Mouse (Mus musculus) hindbrain, embryonic 14.5 days (tissue): ENCODE data around the gene Map4k5. TPM values are rescaled to one million over a fixed set of nuclear protein-coding genes. Genes with fewer than 3 reads are reported as not detected.

Experiments used
- ATAC-seq: fragments of 200-750 bp; cut with Nextera tagmentation; 2 replicates; pipeline ENCODE4 v1.8.0; 2017; ENCODE audit warnings: moderate number of reproducible peaks, mild to moderate bottlenecking, moderate TSS enrichment, moderate library complexity; ENCODE audit not compliant: low FRiP score
- DNase-seq: peaks from one replicate; pipeline ENCODE4 v3.0.0-alpha.2; 2015; ENCODE audit warnings: low spot score
- H3K27ac ChIP-seq: fragments of 300-500 bp; sonication (generic); 2 replicates; pipeline ENCODE4 v1.5.1; 2014; ENCODE audit warnings: mild to moderate bottlenecking, moderate library complexity
- H3K27me3 ChIP-seq: fragments of 300-500 bp; sonication (generic); 2 replicates; pipeline ENCODE4 v1.6.1; 2014; ENCODE audit warnings: mild to moderate bottlenecking, low read length, mixed read lengths; ENCODE audit not compliant: control insufficient read depth, insufficient read depth
- H3K36me3 ChIP-seq: fragments of 300-500 bp; sonication (generic); replicated peaks from 2 replicates; pipeline ENCODE4 v1.6.1; 2014; ENCODE audit not compliant: control insufficient read depth, insufficient read depth
- H3K4me1 ChIP-seq: fragments of 300-500 bp; sonication (generic); replicated peaks from 2 replicates; pipeline ENCODE4 v1.6.1; 2014; ENCODE audit warnings: antibody characterized with exemption, low read length, mixed read lengths; ENCODE audit not compliant: control insufficient read depth, insufficient read depth
- H3K4me2 ChIP-seq: fragments of 300-500 bp; sonication (generic); replicated peaks from 2 replicates; pipeline ENCODE4 v1.6.1; 2014; ENCODE audit warnings: mild to moderate bottlenecking, moderate library complexity
- H3K4me3 ChIP-seq: fragments of 300-500 bp; sonication (generic); replicated peaks from 2 replicates; pipeline ENCODE4 v1.5.1; 2014; ENCODE audit warnings: mild to moderate bottlenecking, low read length
- H3K9ac ChIP-seq: fragments of 300-500 bp; sonication (generic); 2 replicates; pipeline ENCODE4 v1.6.1; 2014
- H3K9me3 ChIP-seq: fragments of 300-500 bp; sonication (generic); 2 replicates; pipeline ENCODE4 v1.6.1; 2016; ENCODE audit warnings: low read length; ENCODE audit not compliant: control insufficient read depth
- WGBS: fragments of 180-500 bp; shearing (Covaris S2); extraction: QIAGEN DNeasy Blood & Tissue Kit; methylation state at CpG from one replicate; pipeline ENCODE4 v1.1.7; 2014; 5-methylcytosine and 5-hydroxymethylcytosine counted together
- polyA plus RNA-seq: library from polyadenylated mRNA; unstranded; fragments of >200 nt; fragmentation: Nextera tagmentation; extraction: Ambion mirVana; gene quantifications from 2 replicates; pipeline ENCODE4 v1.2.1, GENCODE M21; 2014

Gene Map4k5
- polyA plus RNA-seq, 1 experiment from 2014 or later, result 37.7 TPM

DNA sequence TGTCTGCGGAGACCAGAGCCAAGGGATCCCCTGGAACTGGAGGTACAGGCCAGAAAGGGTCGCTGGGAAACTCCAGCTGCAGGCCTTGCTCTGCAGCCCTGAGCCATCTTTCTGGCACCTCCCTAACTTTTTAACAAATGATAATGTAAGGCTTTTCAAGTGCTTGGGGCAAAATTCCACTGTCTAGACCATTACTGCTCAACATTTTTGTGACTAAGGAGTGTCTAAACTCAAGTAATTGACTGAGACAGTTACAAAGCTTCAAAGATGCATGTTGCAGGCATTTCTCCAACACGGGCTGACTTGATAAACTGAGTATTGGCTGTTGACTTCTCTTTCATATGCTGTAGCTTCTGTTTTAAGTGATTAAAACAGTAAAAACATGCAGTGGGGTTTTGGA lies 83.6 kb downstream of the Map4k5 start:
- H3K9me3 ChIP-seq, result no peaks in the 10 kb centered on the region
- DNase-seq (no peak), ATAC-seq (no peak)
- peaks cover 78% of the 10 kb centered on the region for H3K36me3 ChIP-seq
- H3K4me3 ChIP-seq, result no peak overlapping the region
- WGBS, result 85% methylated on average over 3 of the region's 3 CpGs
- no peaks in the 10 kb centered on the region for H3K27me3 ChIP-seq
- H3K4me1 ChIP-seq, result no peaks in the 10 kb centered on the region
- H3K27ac ChIP-seq, result no peak overlapping the region
- no peak overlapping the region for H3K9ac ChIP-seq
- H3K4me2 ChIP-seq, result no peak overlapping the region

GRCm38 (mm10) chr12:69807399-69807985 lies 85.5 kb downstream of the Map4k5 start:
- Histone ChIP-seq H3K4me2 (no peak overlapping the region), H3K4me3 (no peak overlapping the region), H3K9ac (no peak overlapping the region), H3K27ac (no peak overlapping the region), H3K36me3 (peaks cover 70% of the 10 kb centered on the region), H3K9me3 (no peaks in the 10 kb centered on the region), H3K4me1 (no peaks in the 10 kb centered on the region), H3K27me3 (no peaks in the 10 kb centered on the region)
- 80% methylated on average over 11 of the region's 11 CpGs for WGBS
- DNase-seq, result no peak
- no peak for ATAC-seq

DNA sequence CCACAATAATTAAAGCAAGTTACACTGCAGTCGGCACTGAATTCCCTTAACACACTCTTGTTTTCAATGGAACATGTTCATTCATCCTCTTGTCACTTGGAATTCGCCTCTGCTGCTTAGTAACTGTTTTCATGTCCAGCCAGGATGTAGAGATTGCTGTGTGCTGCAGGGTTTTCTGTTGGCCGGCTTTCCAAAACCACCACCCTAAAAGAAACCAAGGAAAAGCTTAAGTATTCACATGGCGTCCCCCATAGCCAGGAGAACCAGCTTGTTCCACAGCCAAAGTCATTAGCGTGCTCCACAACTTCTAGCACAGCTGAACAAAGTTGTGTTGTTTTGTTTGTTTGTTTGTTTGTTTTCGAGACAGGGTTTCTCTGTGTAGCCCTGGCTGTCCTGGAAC lies 87.9 kb downstream of the Map4k5 start:
- H3K27me3 ChIP-seq, result no peaks in the 10 kb centered on the region
- no peaks in the 10 kb centered on the region for H3K4me1 ChIP-seq
- no peak overlapping the region for H3K4me3 ChIP-seq
- peaks cover 60% of the 10 kb centered on the region for H3K36me3 ChIP-seq
- H3K27ac ChIP-seq, result no peak overlapping the region
- no peaks in the 10 kb centered on the region for H3K9me3 ChIP-seq
- H3K4me2 ChIP-seq, result no peak overlapping the region
- no peak overlapping the region for H3K9ac ChIP-seq
- DNase-seq (no peak), ATAC-seq (no peak)
- WGBS, result 81% methylated on average over 6 of the region's 6 CpGs

DNA sequence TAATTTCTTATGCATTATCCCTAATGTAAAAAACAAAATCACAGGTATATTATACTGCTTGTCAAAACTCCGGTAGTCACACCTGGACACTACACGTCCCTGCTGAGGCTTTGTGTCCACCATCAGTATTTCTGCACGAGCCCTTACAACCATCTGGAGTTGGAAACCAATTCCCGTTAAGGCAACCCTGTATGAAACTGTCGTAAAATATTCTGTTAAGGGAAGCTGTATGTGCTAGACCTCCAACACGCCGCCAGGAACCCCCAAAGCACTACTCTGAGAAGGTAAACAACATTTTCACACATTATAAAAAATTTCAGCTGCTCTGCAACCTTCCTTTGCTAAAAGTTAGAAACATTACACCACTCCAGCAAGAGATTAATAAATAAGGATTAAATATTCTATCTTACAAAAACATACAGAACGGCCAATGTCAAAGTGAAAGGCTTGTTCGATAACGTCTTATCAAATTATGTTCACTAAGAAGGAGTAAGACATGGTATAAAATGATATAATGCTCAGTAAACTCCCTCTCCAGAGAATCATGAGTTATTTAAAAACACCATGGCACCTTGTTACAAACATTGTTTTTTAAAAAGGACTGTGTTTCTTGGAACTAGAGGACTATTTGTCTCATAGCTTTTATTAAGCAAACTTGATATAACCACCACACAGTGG lies 88.5 kb downstream of the Map4k5 start:
- Histone ChIP-seq H3K27me3 (no peaks in the 10 kb centered on the region), H3K4me2 (no peak overlapping the region), H3K36me3 (peaks cover 59% of the 10 kb centered on the region), H3K27ac (no peak overlapping the region), H3K4me1 (no peaks in the 10 kb centered on the region), H3K9me3 (no peaks in the 10 kb centered on the region), H3K4me3 (no peak overlapping the region), H3K9ac (no peak overlapping the region)
- DNase-seq (no peak), ATAC-seq (no peak)
- WGBS, result 92% methylated on average over 10 of the region's 10 CpGs

- Histone ChIP-seq H3K27me3 (no peaks in the 10 kb centered on the region), H3K4me2 (no peak overlapping the region), H3K36me3 (peaks cover 47% of the 10 kb centered on the region), H3K27ac (no peak overlapping the region), H3K9ac (no peak overlapping the region), H3K4me1 (no peaks in the 10 kb centered on the region), H3K4me3 (no peak overlapping the region), H3K9me3 (no peaks in the 10 kb centered on the region)
- 76% methylated on average over 5 of the region's 6 CpGs for WGBS
- DNase-seq (no peak), ATAC-seq (no peak)
These were observed 89.8 kb downstream of the Map4k5 start for GRCm38 (mm10) chr12:69803196-69803595.

GRCm38 (mm10) chr12:69800586-69800985 lies 92.4 kb downstream of the Map4k5 start:
- H3K9ac ChIP-seq, result no peak overlapping the region
- H3K4me1 ChIP-seq, result no peaks in the 10 kb centered on the region
- H3K4me3 ChIP-seq, result no peak overlapping the region
- H3K27ac ChIP-seq, result no peak overlapping the region
- no peak for DNase-seq
- no peak for ATAC-seq
- H3K9me3 ChIP-seq, result no peaks in the 10 kb centered on the region
- no peak overlapping the region for H3K4me2 ChIP-seq
- H3K27me3 ChIP-seq, result no peaks in the 10 kb centered on the region
- H3K36me3 ChIP-seq, result peaks cover 21% of the 10 kb centered on the region
- WGBS, result 92% methylated on average over 4 of the region's 4 CpGs

GRCm38 (mm10) chr12:69796311-69796710 lies 96.7 kb downstream of the Map4k5 start:
- Histone ChIP-seq H3K4me2 (no peak overlapping the region), H3K27me3 (no peaks in the 10 kb centered on the region), H3K9me3 (no peaks in the 10 kb centered on the region), H3K4me1 (0 out of 2 replicates have a peak, but pooled peaks cover 3% of the 10 kb centered on the region), H3K27ac (no peak overlapping the region), H3K4me3 (no peak overlapping the region), H3K9ac (no peak overlapping the region), H3K36me3 (no peaks in the 10 kb centered on the region)
- DNase-seq (no peak), ATAC-seq (no peak)
- 90% methylated on average over 3 of the region's 3 CpGs for WGBS

DNA sequence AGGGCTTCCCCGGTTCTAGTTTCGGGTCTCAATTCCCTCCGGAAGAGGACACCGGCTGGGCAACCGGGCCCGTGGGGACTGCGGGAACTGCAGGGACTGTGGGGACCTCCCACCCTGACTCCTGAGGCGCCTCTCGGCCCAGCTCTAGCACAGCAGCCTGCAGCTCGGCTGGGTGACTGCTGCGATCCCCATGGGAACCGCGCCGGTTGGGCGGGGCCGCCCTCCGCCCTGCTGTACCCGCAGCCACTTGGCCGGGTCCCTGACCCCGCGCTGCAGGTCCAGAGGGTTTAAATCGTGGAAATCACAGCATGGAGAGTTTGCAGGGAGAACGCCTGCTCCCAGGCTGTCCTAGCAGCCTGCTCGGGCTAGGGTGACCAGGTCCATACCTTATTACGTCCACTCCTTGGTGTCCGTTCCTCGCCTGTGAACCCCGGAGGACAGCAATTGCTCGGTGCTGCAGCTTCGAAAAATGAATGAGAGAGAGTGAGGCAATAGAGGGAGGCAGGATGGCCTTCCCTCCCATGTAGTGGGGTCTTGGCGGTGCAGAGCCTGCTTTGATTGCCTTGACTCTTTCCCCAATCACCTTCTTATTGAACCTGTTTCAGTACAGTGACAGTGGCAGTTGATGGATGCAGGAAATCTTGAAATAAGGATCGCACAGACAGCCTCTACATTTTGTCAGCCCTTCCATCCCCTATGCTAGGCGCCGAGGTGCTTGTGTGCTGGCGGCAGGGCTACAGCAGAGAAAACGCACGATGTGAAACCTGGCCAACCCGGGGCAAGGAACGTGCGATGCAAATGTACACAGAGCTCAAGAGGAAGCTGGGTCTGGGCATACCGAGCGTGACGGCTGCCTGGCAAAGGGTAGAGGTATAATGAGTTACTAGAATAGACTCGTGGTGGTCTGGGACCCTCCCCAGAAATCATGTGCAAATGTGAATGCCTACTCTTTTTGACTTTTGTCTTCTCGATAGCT lies 102.2 kb downstream of the Map4k5 start, which contains the start of gene Cdkl1:
Cdkl1 (minus strand) TSS at position 738 of the 976 bp plus-strand sequence.
- under 1% methylated on average over 45 of the region's 45 CpGs for WGBS
- Histone ChIP-seq H3K4me3 (peak within 1 kb of the TSS; percentile 50), H3K27ac (peak within 1 kb of the TSS; percentile 14; the same call in 1 of the 2 replicates), H3K9me3 (no peaks in the 10 kb centered on the region), H3K27me3 (no peaks in the 10 kb centered on the region), H3K4me1 (0 out of 2 replicates have a peak, but pooled peaks cover 12% of the 10 kb centered on the region), H3K9ac (peak within 1 kb of the TSS; percentile 71), H3K4me2 (peak within 1 kb of the TSS; percentile 99), H3K36me3 (no peaks in the 10 kb centered on the region)
- DNase-seq (peak; percentile 52), ATAC-seq (peak; percentile 84)
